Mouse (Mus musculus): ENCODE data around the gene Cox10. TPM values are rescaled to one million over a fixed set of nuclear protein-coding genes. Genes with fewer than 3 reads are reported as not detected.

Cox10 gene
- polyA plus RNA-seq, 1 experiment from 2014 or later, result 17.7 TPM

DNA sequence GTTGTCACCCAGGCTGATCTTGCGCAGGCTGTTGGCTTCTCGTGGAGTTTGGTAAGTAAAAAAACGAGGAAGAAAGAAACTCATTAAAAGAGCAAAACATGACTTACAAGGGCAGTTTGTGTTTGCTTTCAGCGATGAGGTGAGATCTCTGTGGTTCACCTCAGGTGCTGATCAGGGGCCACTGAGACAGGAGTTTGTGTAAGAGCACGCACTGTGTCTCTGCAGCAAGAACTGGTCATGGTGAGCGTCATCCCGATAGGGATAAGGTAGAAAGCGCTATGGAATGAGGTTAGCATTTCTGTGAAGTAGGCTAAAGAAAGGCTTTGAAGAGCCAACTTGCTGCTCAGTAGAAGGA is 436 bp upstream of the Cox10 start:
- no peak for TF ChIP-seq CTCF (IDR thresholded peaks at IDR 0.05)
- ATAC-seq (peak; percentile 69), DNase-seq (ENCODE audit: low read depth, low spot score) (no peak)
- in situ Hi-C loops (cut with MboI; ENCODE audit: low pct_unique_long_range_greater_than_20kb), result loop anchor here (5.0 kb wide), 1 partner anchor 358 kb away; the partner anchor contains the start of genes F930015N05Rik and Hs3st3a1
- CTCF ChIA-PET, result interaction anchor here (1.8 kb wide), 1 partner anchor 41 kb away, joined by 3 read pairs; no protein-coding TSS in a partner anchor
- H3K27me3 ChIP-seq, result no peaks in the 10 kb centered on the region
- POLR2A ChIA-PET, result interaction anchor here (0.7 kb wide), 1 partner anchor 356 kb away, joined by 5 read pairs; the partner anchor contains the start of gene Hs3st3a1

DNA sequence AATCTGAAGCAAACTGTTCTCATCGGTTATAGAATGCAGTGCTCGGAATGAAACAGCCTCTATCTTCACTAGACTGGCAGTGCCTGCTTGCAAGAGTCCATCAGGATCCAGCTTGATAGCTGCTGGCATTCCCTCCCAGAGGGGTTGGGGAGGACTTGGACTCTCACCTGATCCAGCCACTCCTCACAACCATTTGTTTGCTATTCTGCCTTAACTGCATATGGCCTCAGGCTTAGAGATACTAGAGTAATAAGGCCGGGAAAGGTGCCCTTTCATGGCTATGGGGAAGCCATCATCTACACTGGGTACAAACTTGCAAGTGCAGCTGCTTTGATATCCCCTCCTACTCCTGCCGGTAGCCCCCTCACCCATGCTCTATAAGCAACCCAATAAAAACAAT is 3.1 kb downstream of the Cox10 start:
- TF ChIP-seq CTCF (IDR thresholded peaks at IDR 0.05), result no peak

DNA sequence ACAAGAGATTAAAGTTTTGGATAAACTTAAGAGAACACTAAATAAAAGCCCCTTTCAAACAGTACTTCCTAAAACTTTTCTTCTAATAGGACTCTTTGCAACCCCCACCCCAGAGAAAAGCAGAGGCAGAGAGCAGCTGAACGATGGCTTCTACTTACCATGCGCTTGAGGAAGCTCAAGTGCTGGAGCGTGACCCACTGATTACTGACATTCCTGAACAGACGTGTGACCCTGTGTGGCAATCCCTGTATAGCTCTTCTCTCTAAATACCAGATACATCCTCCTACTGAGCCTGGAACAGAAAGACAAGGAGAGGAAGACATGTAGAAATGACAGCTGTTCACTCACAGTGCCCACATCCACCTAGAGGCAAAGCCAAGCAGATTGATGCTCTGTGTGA is 5.9 kb downstream of the Cox10 start:
- ChIA-PET CTCF (interaction anchor here (1.3 kb wide), 1 partner anchor 11 kb away, joined by 3 read pairs; no protein-coding TSS in a partner anchor), POLR2A (no interaction called here)
- peak; percentile 39 for ATAC-seq
- no peak for TF ChIP-seq CTCF (IDR thresholded peaks at IDR 0.05)
- no peaks in the 10 kb centered on the region for H3K27me3 ChIP-seq
- in situ Hi-C loops (cut with MboI; ENCODE audit: low pct_unique_long_range_greater_than_20kb), result no loop called here
- no peak for DNase-seq (ENCODE audit: low read depth, low spot score)

More for the DNA sequence above, 3.1 kb downstream of the Cox10 start:
- ChIA-PET POLR2A (no interaction called here), CTCF (no interaction called here)
- in situ Hi-C loops (cut with MboI; ENCODE audit: low pct_unique_long_range_greater_than_20kb), result loop anchor here (5.0 kb wide), 1 partner anchor 361 kb away; the partner anchor contains the start of genes F930015N05Rik and Hs3st3a1
- ATAC-seq (no peak), DNase-seq (ENCODE audit: low read depth, low spot score) (no peak)
- H3K27me3 ChIP-seq, result no peaks in the 10 kb centered on the region

DNA sequence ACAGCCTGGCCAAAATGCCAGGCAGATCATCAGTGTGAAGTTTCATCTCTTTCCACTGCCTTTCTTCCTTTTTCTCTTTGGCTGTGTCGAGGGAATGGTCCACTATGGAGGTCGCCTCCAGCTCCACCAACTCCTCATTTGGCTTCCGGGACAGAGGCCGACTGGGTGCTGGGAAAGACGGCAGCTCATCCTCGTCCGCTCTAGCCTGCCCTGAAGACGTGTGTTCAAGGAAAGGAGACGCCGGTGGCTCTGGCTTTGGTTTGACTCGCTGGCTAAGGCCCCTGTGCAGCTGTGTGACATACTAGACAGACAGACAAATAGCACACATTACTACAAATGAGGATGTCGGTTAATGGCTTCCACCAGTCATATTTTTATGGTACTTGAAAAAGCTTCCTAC is 7.7 kb downstream of the Cox10 start:
- CTCF ChIA-PET, result interaction anchor here (0.8 to 1.3 kb wide), 2 partner anchors 42 to 367 kb away, joined by 3 read pairs; no protein-coding TSS in a partner anchor
- in situ Hi-C loops (cut with MboI; ENCODE audit: low pct_unique_long_range_greater_than_20kb), result no loop called here
- ATAC-seq (no peak), DNase-seq (ENCODE audit: low read depth, low spot score) (no peak)
- POLR2A ChIA-PET, result no interaction called here
- no peak for TF ChIP-seq CTCF (IDR thresholded peaks at IDR 0.05)
- H3K27me3 ChIP-seq, result no peaks in the 10 kb centered on the region

DNA sequence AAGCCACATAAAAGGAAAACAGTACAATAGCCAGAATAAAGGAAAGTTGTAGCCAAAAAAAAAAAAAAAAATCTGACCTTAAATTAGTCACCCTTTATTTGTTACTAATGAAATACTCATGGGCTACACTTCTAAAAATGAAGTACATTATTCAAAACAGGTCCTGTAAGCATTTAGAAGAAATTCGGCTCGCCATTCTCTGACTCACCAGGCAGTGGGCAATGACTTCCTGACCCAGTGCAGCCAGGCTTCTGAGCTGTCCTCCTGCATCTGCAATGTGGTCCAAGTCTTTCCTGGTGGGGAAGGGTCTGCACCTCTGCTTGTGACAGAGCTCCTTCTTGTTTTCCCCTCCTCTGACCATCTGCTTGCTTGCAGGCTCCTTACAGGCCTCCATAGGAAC is 13.3 kb downstream of the Cox10 start:
- DNase-seq (ENCODE audit: low read depth, low spot score), result no peak
- in situ Hi-C loops (cut with MboI; ENCODE audit: low pct_unique_long_range_greater_than_20kb), result no loop called here
- CTCF ChIA-PET, result no interaction called here
- POLR2A ChIA-PET, result no interaction called here
- ATAC-seq, result no peak
- TF ChIP-seq CTCF (IDR thresholded peaks at IDR 0.05), result no peak
- H3K27me3 ChIP-seq, result no peaks in the 10 kb centered on the region

DNA sequence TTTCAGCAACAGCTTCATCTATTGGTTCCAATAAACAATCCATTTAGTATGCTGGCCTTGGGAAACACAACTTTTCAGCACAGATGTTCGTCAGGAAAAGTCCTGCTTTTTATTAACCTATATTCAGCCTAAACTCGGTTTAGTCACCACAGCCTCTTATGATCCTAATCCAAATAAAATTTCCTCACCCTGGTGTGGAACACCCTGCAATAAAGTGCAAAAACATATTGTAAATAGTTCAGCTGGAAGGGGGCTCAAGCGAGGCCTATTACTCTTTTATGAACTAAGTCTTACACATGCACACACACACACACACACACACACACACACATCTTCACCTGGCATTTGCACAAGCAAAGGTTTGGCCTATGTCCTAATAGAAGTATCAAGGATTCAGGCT is 16.1 kb downstream of the Cox10 start:
- ChIA-PET CTCF (interaction anchor here (1.3 kb wide), 2 partner anchors 9 to 11 kb away, joined by 3 read pairs; no protein-coding TSS in a partner anchor), POLR2A (no interaction called here)
- ATAC-seq (no peak), DNase-seq (ENCODE audit: low read depth, low spot score) (no peak)
- TF ChIP-seq CTCF (IDR thresholded peaks at IDR 0.05), result no peak
- no peaks in the 10 kb centered on the region for H3K27me3 ChIP-seq
- in situ Hi-C loops (cut with MboI; ENCODE audit: low pct_unique_long_range_greater_than_20kb), result no loop called here

DNA sequence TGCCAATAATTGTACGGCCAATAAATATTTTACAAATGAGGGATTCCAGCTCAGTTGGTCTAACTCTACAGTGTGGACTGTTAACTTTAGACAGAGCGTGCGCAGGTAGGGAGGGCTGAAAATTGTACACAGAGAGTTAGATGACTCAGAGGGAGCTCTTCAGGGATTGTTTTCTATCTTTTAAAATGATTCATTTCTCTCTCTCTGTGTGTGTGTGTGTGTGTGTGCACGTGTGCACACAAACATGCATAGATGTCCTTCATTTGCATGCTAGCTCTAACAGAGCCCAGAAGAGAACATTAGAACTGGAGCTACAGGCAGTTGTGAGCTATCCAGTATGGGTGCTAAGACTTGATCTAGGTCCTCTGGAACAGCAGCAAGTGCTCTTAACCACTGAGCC is 17.0 kb downstream of the Cox10 start:
- ATAC-seq (no peak), DNase-seq (ENCODE audit: low read depth, low spot score) (no peak)
- no peak for TF ChIP-seq CTCF (IDR thresholded peaks at IDR 0.05)
- POLR2A ChIA-PET, result no interaction called here
- CTCF ChIA-PET, result interaction anchor here (1.3 kb wide), 1 partner anchor 10 kb away, joined by 3 read pairs; no protein-coding TSS in a partner anchor
- no peaks in the 10 kb centered on the region for H3K27me3 ChIP-seq
- in situ Hi-C loops (cut with MboI; ENCODE audit: low pct_unique_long_range_greater_than_20kb), result no loop called here

DNA sequence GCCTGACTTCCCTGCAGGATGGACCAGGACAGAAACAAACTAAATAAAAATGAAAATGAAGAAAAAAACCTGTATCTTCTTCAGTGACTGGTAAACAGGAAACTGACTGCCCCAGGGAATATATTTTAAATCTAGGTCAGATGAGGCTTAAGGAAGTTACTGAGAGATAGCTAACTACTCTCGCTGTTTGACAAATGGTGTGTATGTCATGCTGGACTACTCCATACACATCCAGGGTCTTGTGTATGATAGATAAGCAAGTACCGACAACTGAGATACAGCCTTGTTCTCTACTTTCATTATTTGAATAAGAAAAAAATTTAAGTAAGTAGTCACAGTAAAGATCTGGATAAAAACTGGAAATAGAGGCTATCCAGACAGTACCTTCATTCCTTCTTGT is 20.0 kb downstream of the Cox10 start:
- ATAC-seq (no peak), DNase-seq (ENCODE audit: low read depth, low spot score) (no peak)
- in situ Hi-C loops (cut with MboI; ENCODE audit: low pct_unique_long_range_greater_than_20kb), result no loop called here
- POLR2A ChIA-PET, result no interaction called here
- TF ChIP-seq CTCF (IDR thresholded peaks at IDR 0.05), result no peak
- CTCF ChIA-PET, result no interaction called here
- H3K27me3 ChIP-seq, result no peaks in the 10 kb centered on the region

DNA sequence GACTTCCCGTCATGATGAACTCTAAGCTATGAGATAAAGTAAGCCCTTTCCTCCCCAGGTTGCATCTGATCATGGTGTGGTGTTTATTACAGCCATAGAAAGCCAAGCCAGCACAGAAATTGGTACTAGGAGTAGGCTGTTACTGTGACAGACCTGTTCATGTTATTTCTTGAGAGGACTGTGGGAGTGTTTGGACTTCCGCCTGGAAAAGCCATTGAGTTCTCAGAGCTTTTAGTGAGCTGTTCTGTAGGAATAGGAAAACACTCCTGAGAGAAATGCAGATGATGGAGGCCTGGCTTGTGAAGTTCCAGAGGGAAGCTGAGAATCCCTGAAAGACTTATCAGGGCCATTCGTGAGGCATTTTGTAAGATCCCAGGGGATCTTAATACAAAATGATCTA is 20.8 kb downstream of the Cox10 start:
- no peak for DNase-seq (ENCODE audit: low read depth, low spot score)
- CTCF ChIA-PET, result no interaction called here

DNA sequence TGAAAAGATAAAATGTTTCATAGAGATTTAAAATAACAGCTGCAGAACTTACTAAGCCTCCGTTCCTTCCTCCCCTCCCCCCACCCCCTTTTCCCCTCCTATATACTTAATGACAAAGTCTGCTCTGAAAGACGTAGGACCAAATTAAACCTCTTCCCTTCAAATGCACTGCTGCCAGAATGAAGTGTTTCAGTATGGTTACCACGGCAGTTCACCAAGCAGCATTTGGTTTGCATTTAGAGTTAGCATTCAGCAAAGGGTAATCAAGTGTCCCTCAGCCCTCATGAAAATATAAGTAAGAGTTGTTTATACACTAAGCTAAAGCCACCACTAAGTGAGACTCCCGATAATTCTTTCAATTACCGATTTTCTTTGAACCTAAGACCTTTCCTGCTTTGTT is 25.9 kb downstream of the Cox10 start:
- ChIA-PET POLR2A (no interaction called here), CTCF (interaction anchor here (1.4 kb wide), 1 partner anchor 11 kb away, joined by 4 read pairs; no protein-coding TSS in a partner anchor)
- DNase-seq (ENCODE audit: low read depth, low spot score) (no peak), ATAC-seq (no peak)
- in situ Hi-C loops (cut with MboI; ENCODE audit: low pct_unique_long_range_greater_than_20kb), result no loop called here
- TF ChIP-seq CTCF (IDR thresholded peaks at IDR 0.05), result no peak
- H3K27me3 ChIP-seq, result no peaks in the 10 kb centered on the region

More for the DNA sequence above, 20.8 kb downstream of the Cox10 start:
- ATAC-seq, result no peak
- TF ChIP-seq CTCF (IDR thresholded peaks at IDR 0.05), result no peak
- in situ Hi-C loops (cut with MboI; ENCODE audit: low pct_unique_long_range_greater_than_20kb), result no loop called here
- H3K27me3 ChIP-seq, result no peaks in the 10 kb centered on the region
- POLR2A ChIA-PET, result no interaction called here

DNA sequence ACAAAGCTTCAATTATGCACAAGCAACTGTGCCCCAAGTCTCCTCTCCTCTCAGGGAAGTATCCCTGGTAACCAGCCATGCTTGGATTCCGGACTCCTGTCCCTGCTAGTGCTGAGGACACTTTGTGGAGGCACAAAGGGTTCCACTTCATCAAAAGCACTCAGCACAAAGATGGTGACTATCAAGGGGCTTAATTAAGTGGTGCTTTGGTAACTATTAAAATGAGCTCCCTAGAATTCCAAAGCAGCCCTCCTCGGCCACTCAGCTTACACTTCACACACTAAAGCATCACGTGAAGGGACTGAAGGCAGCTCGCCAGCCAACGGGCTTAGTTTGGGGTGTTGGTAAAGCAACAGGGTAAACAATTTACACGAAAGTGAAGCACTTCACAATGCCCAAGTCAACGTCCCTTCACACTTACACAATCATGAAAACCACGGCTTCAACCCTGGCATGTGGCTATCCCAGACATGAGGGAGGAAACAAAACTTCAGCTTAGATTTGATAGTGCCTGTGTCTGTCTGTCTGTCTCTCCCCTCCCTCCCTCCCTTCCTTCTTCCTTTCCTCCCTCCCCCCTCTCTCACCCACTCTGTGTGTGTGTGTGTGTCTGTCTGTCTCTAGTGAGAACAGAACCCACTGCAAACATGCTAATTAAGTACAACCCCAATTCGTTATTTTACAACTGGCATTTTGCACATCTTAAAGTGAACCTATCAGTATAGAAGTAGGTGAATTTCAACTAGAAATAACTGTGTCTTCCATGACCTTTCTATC is 27.9 kb downstream of the Cox10 start:
- TF ChIP-seq CTCF (IDR thresholded peaks at IDR 0.05), result no peak
- ChIA-PET POLR2A (interaction anchor here (0.6 to 0.8 kb wide), 2 partner anchors 13 to 32 kb away, joined by 3 to 4 read pairs; no protein-coding TSS in a partner anchor), CTCF (no interaction called here)
- no peaks in the 10 kb centered on the region for H3K27me3 ChIP-seq
- no peak for ATAC-seq
- in situ Hi-C loops (cut with MboI; ENCODE audit: low pct_unique_long_range_greater_than_20kb), result no loop called here
- no peak for DNase-seq (ENCODE audit: low read depth, low spot score)
